Mouse (Mus musculus): ENCODE measurements around the gene Tmem50a.

DNA sequence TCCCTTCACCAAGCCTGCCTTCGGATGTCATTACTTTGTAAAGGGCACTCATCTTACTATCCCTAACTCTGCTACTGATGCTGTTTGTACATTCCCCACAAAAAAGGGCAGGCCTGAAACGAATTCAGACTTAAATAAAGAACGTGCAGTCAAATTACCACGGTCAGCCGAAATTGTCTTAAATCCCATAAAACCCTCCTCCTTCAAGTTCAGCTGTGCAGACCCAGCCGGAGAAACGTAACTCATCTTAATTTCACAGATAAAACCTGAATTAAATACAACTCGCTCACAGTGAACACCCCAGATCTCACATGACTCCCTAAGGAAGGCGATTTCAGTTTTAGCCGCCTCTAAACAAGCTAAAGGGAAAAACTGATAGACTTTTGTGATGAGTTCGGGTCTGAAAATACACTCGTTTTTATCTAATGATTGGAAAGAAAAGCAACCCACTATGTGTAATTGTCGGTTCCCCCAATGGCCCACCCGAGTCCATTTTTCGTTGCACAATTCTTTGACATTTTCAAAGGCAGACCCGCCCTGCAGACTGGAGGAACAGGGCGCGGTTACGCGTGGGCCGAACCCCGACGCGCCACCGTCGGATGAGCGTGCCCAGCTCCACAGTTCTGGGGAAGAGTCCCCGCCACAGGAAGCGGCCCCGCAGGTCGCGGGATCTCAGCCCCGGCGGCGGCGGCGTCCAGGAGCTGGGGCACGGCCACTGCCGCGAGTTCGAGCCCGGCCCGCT, 531 bp downstream of the Tmem50a start:
- TF ChIP-seq CTCF (IDR thresholded peaks at IDR 0.05; ENCODE audit: insufficient read depth, low read length) (no peak), POLR2A (IDR thresholded peaks at IDR 0.05; ENCODE audit: borderline replicate concordance, extremely low read depth, low read depth, low read length) (no peak)
